Mouse (Mus musculus): ENCODE measurements at regions not wholly inside any gene's neighbourhood (a gene's known extent, or its start where the extent isn't known, plus 50 kb on each side); places are given as distances from the start of the nearest gene placed in this dataset.

GRCm38 (mm10) chr3:128087163-128087562, 191.0 kb upstream of the Fam241a start:
- intact Hi-C loops (cut with DNase I) = no loop called here
- Histone ChIP-seq H3K4me3 (no peak overlapping the region), H3K27ac (no peak overlapping the region)
- TF ChIP-seq CTCF (IDR thresholded peaks at IDR 0.05) = no peak
- no peak for DNase-seq (ENCODE audit: extremely low spot score in 1 of 2, low spot score in 2 of 2)

- DNase-seq (ENCODE audit: extremely low spot score in 1 of 2, low spot score in 2 of 2) = no peak
- TF ChIP-seq CTCF (IDR thresholded peaks at IDR 0.05) = no peak
- H3K4me3 ChIP-seq = no peak overlapping the region
- no peak overlapping the region for H3K27ac ChIP-seq
- intact Hi-C loops (cut with DNase I) = no loop called here
These were observed 186.3 kb upstream of the Fam241a start for GRCm38 (mm10) chr3:128082463-128082862.

- no peak for DNase-seq (ENCODE audit: extremely low spot score in 1 of 2, low spot score in 2 of 2)
- no peak overlapping the region for H3K4me3 ChIP-seq
- no peak for TF ChIP-seq CTCF (IDR thresholded peaks at IDR 0.05)
- intact Hi-C loops (cut with DNase I) = no loop called here
- no peak overlapping the region for H3K27ac ChIP-seq
These were observed 185.3 kb upstream of the Fam241a start for GRCm38 (mm10) chr3:128081430-128081829.

- no peak for TF ChIP-seq CTCF (IDR thresholded peaks at IDR 0.05)
- DNase-seq (ENCODE audit: extremely low spot score in 1 of 2, low spot score in 2 of 2) = no peak
- Histone ChIP-seq H3K27ac (no peak overlapping the region), H3K4me3 (no peak overlapping the region)
- intact Hi-C loops (cut with DNase I) = no loop called here
These were observed 171.7 kb upstream of the Fam241a start for GRCm38 (mm10) chr3:128067861-128068260.

- Histone ChIP-seq H3K4me3 (no peak overlapping the region), H3K27ac (no peak overlapping the region)
- DNase-seq (ENCODE audit: extremely low spot score in 1 of 2, low spot score in 2 of 2) = no peak
- TF ChIP-seq CTCF (IDR thresholded peaks at IDR 0.05) = no peak
- intact Hi-C loops (cut with DNase I) = no loop called here
These were observed 157.9 kb upstream of the Fam241a start for GRCm38 (mm10) chr3:128054031-128054430.

GRCm38 (mm10) chr3:128043709-128044108, 147.6 kb upstream of the Fam241a start:
- DNase-seq (ENCODE audit: extremely low spot score in 1 of 2, low spot score in 2 of 2) = no peak
- H3K27ac ChIP-seq = no peak overlapping the region
- H3K4me3 ChIP-seq = no peak overlapping the region
- TF ChIP-seq CTCF (IDR thresholded peaks at IDR 0.05) = no peak
- intact Hi-C loops (cut with DNase I) = no loop called here

- intact Hi-C loops (cut with DNase I) = no loop called here
- TF ChIP-seq CTCF (IDR thresholded peaks at IDR 0.05) = no peak
- Histone ChIP-seq H3K4me3 (no peak overlapping the region), H3K27ac (no peak overlapping the region)
- DNase-seq (ENCODE audit: extremely low spot score in 1 of 2, low spot score in 2 of 2) = no peak
These were observed 144.4 kb upstream of the Fam241a start for GRCm38 (mm10) chr3:128040407-128041115.

GRCm38 (mm10) chr3:128039185-128039584, 143.1 kb upstream of the Fam241a start:
- Histone ChIP-seq H3K27ac (no peak overlapping the region), H3K4me3 (no peak overlapping the region)
- DNase-seq (ENCODE audit: extremely low spot score in 1 of 2, low spot score in 2 of 2) = no peak
- no peak for TF ChIP-seq CTCF (IDR thresholded peaks at IDR 0.05)
- intact Hi-C loops (cut with DNase I) = no loop called here

GRCm38 (mm10) chr3:128036538-128036937, 140.4 kb upstream of the Fam241a start:
- Histone ChIP-seq H3K27ac (no peak overlapping the region), H3K4me3 (no peak overlapping the region)
- DNase-seq (ENCODE audit: extremely low spot score in 1 of 2, low spot score in 2 of 2) = no peak
- TF ChIP-seq CTCF (IDR thresholded peaks at IDR 0.05) = no peak
- intact Hi-C loops (cut with DNase I) = no loop called here

GRCm38 (mm10) chr3:128030352-128030751, 134.2 kb upstream of the Fam241a start:
- intact Hi-C loops (cut with DNase I) = no loop called here
- no peak for DNase-seq (ENCODE audit: extremely low spot score in 1 of 2, low spot score in 2 of 2)
- H3K4me3 ChIP-seq = no peak overlapping the region
- no peak for TF ChIP-seq CTCF (IDR thresholded peaks at IDR 0.05)
- H3K27ac ChIP-seq = no peak overlapping the region

GRCm38 (mm10) chr3:128029565-128029915, 133.4 kb upstream of the Fam241a start:
- Histone ChIP-seq H3K27ac (no peak overlapping the region), H3K4me3 (no peak overlapping the region)
- no peak for DNase-seq (ENCODE audit: extremely low spot score in 1 of 2, low spot score in 2 of 2)
- TF ChIP-seq CTCF (IDR thresholded peaks at IDR 0.05) = no peak
- intact Hi-C loops (cut with DNase I) = no loop called here

- DNase-seq (ENCODE audit: extremely low spot score in 1 of 2, low spot score in 2 of 2) = no peak
- no peak for TF ChIP-seq CTCF (IDR thresholded peaks at IDR 0.05)
- intact Hi-C loops (cut with DNase I) = no loop called here
- H3K4me3 ChIP-seq = no peak overlapping the region
- H3K27ac ChIP-seq = no peak overlapping the region
These were observed 132.9 kb upstream of the Fam241a start for GRCm38 (mm10) chr3:128028856-128029564.

GRCm38 (mm10) chr3:128024856-128025255, 128.7 kb upstream of the Fam241a start:
- intact Hi-C loops (cut with DNase I) = no loop called here
- Histone ChIP-seq H3K4me3 (no peak overlapping the region), H3K27ac (no peak overlapping the region)
- no peak for TF ChIP-seq CTCF (IDR thresholded peaks at IDR 0.05)
- no peak for DNase-seq (ENCODE audit: extremely low spot score in 1 of 2, low spot score in 2 of 2)
